Mouse (Mus musculus) cerebellum, adult 11-12 months (tissue): ENCODE measurements around the gene Bsn.

Source experiments
- DNase-seq: peaks from one replicate; pipeline ENCODE4 v3.0.0; 2022

Gene Bsn

DNA sequence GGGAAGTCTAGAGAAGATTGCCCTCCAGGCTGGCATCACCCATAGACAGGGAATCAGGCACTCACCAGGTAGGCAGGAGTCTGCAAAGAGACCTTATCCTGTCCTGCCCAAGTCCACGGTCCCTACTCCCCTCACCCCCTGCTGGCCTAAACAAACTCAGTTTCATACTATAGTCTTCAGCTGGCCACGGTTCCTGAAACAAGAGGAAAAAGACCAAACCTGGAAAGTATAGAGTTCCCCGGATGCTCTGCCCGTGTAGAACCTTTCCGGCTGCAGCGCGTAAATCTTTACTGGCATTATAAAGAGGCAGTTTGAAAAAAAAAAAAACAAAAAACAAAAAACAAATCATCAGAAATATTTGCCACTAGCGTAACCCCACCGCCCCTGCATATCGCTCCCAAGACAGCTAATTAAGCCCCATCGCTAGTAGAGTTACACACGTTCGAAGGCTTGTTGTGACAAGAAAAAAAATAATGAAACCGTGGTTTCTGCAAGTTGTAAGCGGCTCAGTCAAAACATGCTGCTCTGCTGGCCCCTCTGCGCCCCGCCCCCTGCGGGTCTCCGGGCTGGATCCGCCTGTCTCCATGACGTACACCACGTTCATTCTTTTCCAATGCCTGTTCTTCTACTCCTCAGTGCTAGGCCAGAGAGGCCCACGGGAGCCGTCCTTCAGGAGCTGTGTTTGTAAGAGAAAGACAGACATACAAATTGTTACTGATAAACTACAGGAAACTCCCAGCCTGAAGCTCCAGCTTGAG, 6.9 kb upstream of the Bsn start:
- peak; percentile 28 for DNase-seq

DNA sequence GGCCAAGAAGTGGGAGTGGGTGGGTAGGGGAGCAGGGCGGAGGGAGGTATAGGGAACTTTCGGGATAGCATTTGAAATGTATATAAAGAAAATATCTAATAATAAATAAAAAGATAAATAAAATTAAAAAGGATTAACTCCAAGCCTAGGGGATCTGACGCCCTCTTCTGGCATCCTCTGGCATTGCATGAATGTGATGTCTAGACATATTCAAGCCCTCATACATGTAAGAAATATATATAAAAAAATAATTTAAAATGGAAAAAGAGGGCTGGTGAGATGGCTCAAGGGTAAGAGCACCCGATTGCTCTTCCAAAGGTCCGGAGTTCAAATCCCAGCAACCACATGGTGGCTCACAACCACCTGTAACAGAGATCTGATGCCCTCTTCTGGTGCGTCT, 6.0 kb upstream of the Bsn start:
- DNase-seq = peak; percentile 38

DNA sequence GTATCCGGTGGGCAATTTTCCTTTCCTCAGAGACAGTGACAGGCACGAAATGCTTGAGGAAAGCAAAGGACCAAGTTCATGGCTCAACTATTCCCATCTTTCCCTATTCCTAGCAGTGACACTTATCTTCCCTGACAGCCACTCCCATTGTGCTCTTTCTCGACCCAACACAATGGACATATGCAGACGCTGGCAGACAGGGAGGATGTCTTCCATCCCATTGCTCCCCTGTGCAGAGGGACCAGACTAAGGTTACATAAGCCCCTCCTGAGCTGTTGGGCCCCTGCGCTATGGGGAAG, 747 bp downstream of the Bsn start:
- DNase-seq = no peak

DNA sequence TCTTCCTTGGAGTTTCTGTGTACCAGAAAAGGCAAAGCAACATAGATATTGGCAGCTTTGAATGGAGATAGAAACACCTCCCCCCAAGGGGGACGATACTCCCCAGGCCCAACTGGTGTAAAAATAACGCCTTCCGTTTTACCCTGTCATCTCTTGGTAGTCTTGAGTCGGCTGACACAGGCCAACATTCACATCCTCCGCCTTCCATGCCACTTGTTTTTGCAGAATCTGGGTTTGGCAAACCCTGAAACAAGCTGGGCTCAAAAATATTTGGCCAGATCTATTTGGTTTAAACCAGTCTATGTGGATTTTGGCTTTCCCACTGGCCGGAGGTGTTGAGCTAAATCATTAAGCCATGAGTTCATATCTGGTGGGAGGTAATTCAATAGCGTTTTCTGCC, 1.2 kb downstream of the Bsn start:
- no peak for DNase-seq

DNA sequence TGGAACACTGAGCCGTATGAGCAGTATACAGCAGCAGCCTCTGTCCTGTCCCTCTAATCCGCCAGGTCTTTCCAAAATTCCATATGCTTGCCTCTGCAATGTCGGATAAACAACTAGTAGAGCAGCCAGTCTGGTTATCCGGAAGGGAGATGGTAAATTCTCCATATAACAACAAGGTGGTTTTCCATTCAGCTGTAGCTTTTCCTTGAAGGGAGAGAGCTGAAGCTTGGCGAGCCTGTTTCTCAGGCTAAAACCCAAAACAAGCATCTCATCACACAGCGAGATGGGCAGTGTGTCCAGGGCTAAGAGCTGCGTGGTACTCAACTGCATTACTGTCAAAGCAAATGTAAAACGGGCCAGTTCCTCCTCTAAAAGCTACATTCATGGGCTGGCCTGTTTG, 1.7 kb downstream of the Bsn start:
- no peak for DNase-seq

DNA sequence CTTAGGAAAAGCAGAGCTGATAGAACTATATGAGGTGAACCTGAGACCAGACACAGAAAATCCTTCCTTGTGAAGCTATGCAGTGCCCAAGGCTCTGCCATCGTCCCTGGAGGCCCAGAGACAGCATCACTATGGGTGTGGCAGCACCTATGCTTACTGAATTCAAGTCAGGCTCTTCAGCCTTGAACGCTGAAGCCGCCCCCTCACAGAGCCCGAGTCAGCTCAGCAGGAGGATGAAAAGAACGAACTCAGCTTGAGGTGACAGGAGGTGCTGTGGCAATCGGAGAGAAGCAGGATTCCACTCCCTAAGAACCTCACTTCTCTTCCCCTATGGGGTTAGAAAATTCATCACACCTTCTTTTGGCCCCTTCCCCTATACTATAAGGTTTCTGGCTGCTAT, 2.6 kb downstream of the Bsn start:
- no peak for DNase-seq

DNA sequence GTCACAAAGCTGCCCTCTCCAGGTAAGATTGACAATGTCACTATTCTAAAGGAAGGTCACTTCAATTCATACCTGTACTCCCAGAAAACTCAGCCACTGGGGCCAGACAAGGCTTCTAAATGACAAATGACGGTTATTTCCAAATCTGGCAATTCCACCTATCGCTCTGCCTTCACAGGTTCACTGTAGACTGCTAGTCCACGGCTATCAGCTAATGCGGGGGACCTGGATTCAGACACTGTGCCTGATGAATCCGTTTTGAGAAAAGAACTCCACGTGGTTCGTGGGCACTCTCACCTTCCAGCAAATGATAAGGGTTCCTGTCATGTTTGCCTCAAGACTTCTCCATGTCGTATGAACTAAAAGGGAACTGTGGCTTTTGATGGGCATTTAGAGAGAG, 4.4 kb downstream of the Bsn start:
- DNase-seq = no peak

DNA sequence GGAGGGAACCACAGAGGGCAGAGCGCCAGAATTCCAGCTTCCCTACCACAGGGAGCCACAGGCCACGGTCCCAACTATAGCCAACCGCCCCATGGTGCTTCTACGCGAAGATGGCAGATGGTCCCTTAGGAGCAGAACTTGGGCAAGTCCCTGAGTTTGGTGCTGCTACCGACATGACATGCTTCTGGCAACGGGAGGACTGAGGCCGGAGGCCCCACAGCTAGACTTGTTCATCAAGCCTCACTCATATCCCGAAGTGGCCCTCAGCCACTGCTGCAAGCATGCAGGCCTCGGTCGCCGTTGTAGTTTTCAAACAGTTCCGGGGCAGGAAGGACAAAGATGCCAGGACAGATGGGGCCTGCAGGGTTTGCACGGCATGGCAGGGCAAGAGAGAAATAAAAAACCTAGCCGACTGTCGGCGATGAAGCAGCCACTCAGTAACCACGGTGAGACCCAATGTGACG, 6.6 kb downstream of the Bsn start:
- peak; percentile 74 for DNase-seq

DNA sequence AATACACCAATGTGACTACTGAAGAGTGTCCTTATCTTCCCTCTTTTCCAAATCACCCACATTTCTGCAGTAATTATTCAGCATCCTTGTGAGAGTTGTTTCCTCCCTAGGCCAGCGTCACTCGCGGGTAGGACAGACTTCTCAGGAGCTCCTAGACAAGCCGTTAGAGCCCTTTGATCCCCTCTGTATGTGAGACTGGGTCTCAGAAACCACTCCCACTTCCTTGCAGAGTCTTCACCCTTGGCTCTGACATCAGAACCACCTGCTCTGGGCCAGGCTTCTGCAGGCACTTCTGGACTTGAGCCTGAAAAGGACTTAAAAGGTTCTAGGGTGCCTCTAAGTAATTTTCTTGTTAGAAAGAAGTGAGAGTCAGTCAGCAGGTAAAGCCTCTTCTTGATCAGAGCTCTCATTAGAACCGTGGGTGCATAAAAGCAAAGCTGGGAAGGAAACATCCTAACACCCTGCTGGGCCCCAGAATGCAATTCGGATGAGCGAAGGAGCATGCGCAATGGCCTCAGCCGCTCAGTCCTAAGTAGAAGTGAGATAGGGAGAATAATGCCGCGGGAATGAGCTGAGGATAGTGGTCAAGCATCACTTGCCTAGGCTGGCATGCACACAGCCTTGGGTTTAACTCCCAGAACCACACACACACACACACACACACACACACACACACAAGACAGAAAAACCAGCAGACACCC, 7.2 kb downstream of the Bsn start:
- DNase-seq = no peak

DNA sequence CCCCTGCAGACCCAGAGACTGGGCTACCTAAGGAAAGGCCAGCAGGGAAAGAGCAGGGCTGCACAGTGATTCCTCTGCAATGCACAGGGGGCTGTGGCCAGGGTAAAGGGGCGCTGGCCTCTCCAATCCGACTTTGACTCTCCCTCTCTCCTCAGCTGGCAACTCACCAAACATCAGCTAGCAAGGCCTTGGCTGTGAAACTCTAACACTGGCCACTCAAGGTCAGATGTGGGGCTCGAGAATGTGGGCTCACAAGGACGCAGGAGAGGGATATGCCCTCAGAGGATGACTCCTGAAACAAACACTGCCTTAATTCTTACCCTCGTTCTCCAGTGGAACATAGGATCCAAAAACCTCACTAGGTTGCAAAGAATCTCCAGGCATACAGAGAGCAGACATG, 11.8 kb downstream of the Bsn start:
- DNase-seq = no peak

DNA sequence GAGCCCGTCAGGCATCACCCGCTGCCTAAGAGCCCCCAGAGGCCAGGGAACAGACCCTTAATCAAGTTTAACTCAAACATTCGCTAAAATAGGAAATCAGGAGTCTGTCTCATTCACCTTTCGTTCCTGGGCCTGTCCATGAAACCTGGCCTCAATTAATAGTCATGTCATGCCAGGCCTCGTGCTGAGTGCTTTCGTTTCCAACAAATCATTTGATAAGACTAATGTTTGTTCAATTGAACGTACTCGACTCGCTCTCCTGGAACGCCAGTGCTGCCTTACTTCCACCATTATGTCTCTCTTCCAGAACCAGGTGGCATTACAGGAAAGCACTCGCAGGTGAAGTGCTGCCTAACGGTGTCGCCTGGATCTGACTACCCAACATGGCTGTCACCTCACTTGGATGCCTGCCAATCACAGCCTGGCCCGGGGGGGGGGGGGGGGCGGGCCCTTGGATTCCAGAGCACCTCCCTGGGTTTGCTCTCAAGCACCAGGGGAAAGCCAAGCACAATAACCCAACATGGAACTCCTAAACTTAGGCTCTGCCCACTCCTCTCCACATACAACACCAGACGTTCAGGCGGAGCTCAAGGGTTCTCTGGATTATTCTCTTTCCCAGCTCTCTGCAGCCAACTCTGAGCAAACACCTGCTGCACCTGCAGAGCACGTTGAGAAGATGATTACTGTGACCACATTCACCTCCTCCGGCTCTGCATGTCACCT, 14.9 kb downstream of the Bsn start:
- DNase-seq = no peak

DNA sequence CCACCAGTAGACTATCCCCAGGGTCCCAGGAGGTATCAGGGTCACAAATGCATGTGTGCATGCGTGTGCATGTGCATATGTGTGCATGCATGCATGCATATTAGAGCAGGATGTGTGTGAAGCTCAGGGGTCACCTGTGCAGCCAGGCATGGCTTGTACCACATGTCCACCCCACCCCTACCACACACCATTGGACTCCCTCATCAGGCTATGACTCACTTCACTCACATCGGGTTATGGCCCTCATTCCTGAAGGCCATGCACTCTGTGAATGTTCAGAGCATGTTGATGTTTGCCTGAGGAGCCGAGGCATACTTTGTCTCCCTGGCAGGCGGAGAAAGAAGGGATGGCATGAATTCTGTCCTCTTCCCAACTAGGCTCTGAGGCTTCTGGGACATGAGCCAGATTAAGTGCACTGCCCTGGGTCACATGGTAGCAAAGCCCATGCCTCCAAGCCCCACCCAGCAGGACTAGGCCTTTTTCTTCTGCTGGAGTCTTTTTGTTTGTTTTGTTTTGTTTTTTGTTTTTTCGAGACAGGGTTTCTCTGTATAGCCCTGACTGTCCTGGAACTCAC, 17.3 kb downstream of the Bsn start:
- DNase-seq = no peak

DNA sequence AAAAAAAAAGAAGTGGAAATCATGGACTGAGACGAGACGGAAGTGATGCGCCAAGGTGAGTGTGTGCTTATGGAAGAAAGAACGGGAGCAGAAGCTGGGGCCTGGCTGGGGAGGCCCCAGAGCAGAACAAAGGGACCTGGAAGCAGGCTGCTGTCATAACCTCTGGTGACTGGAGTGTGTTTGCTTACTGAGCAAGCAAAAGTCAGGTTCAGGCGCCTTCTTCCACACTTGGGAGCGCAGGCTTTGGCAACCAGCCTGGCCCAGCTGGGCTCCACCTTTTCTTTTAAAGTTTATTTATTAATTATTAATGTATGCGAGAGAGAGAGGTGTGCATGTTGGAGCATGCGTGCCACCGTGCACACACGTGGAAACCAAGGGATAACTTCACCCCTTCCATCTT, 20.4 kb downstream of the Bsn start:
- no peak for DNase-seq

DNA sequence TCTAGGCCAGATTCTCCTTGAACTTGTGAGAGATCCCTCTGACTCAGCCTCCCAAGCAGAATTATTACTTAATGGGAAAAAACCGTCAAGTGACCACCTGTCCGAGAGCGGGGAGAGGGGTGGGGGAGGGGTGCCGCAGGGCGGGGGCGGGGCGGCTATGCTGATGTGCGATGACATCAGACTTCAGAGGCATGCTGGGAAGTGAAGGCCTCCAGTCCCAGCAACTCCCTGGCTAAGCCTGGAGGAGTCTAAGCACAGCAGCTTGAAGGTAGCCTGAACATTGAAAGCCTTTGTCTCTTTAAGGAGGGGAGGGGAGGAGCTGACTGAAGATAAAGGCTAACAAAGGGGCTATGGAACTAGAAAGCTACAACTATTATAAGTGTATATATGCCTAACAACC, 25.0 kb downstream of the Bsn start:
- no peak for DNase-seq

DNA sequence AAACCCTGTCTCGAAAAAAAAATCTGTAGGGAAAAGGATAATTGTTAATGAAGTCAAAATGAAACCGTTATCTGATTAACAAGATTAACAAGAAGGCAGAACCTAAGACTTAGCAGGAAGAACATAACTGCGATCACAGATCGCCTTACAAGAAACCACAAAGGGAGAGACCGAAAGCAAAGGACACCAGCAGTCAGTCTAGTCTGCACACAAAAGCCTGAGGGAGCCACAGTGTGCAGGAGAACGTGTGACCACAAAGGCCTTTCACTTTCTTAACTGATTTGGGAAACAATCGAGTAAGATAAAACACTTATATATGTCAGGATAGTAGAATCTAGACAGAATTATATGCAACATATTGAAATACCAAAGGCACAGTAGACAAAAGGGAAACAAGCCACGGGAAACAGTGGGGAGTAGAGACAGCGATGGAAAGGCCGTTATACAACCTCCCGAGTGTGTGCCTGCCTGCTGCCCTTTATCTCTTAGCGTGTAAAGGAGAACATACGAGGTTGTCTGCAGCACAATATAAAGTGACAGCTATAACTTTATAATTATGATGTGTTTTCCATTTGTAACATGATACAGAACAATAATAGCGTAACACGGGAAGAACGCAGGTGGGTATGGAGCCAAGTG, 26.4 kb downstream of the Bsn start:
- DNase-seq = no peak

DNA sequence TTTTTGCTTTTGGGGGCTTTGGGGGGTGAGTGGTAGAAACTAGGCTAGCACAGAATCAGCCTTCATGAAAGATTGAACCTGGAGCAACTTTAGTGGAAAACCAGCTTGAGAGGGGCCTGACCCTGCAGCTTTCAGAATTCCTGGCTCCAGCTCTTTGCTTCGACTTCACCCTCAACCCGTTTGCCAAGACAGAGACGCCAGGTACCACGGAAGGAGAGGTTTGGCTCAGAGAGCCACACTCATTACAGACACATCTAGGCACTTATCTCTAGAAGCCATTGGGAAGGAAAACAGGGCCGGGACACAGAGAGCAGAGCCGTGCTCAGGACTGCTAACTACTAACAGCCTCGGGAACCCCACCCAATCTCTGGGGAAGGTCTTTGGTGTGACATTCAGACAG, 32.3 kb downstream of the Bsn start:
- DNase-seq = no peak

DNA sequence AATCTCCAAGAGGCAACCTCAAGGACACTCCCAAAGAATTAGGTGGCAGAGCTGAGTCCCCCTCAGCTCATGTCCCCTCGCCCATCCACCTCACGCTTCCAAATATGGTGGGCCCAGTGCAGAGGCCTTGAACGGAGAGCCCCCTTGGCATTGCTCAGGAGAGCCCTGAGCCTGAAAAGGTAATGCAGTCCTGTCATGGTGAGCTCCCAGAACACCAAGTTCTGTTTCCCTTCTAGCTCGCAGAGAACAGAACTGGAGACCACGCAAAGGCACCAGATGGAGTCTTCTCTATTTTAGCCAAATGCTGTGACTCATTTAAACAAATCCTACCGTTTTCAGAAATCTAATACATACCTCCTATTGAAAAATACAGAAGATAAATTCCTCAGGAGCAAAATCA, 32.7 kb downstream of the Bsn start:
- DNase-seq = peak; percentile 76

DNA sequence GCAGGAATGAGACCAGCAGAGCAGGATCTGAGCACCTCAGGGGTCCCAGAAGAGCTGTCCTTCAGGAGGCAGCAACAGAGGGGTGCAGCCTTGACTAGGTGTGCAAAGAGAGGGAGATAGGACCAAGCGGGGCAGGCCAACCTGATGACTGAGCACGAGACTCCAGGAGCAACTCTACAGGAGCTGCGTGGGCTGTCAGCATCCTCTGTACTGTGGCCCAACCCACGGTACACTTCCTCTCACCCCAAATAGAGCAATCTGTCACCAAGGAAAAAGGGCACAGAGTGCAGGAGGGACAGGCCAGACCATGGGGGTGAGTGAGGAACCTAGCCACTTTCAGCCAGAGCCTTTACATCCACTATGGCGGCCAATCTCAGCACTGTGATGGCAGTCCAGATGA, 33.4 kb downstream of the Bsn start:
- peak; percentile 83 for DNase-seq

DNA sequence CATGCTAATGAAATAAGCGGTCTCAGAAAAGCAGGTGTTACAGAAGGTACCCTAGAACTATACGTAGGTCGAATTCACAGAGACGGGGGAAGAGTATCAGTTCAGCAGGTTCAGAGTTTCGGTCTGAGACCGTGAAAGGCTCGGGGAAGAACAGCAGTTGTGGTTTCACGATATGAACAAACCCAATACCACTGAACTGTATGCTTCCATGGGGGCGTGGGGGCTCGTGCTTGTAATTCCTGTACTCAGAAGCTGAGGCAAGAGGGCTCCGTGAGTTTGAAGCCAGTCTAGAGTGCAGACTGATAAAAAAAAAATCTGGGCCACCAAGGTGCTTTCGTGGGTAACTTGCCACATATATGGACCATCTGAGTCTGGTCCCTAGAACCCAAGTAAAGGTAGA, 35.4 kb downstream of the Bsn start:
- no peak for DNase-seq

DNA sequence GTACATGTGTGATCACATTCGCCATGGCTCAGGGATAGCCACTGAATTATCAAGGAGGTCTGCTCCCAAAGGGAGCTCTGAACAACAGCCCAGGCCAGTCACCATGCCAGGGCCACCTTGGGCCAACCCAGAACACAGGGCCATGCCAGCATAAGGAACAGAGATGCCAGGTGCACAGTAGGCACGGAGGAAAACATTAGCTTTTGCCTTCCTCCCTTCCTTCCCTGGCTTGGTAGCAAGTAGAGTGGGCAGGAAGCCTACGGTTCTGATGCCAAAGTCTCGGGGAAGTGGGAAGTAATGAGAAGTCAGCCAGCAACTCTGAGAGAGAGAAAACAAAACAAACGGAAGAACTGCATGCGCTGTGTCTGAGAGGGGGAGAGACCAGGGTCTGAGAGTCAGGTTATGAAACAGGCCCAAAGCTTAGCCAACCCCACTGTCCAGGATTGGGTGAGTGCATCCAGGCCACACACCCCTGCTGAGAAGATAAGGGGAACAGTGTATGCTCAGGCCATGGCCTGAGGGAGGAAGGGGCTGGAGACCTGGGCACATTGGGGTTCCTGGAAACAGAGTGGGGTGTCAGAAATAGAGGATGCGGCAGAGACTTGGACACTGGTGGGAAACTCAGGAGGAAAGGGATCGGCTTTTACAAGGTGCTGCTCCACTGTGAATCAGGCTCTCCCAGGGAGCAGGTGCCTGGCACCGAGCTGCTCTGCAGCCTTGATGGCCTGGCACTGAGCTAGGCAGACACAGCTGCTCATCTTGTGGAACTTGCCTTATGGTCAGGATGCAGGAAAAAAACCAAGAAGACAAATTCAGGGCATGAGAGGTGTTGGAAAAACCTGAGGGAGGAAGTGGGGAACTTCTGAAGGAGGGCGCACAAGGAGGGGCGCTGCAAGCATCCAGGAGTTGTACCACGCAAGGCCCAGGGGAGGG, 36.4 kb downstream of the Bsn start:
- peak; percentile 98 for DNase-seq

DNA sequence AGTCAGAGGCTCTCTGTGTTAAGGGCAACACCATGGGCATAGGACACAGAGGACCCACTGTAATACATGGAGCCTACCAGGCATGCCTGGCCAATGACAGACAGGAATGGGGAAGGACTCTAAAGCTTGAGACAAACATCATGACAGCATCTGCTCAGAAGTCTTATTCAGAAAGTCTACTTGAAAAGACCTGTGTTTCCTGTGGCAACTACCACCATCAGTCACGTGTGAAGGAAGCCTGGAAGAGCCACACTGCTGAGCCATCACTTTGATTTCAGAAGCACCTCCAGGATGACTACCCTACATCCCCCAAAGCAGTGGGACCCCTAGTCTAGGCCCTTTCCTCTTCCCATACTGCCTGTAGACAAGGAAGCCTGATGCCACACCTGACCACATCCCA, 39.7 kb downstream of the Bsn start:
- no peak for DNase-seq

DNA sequence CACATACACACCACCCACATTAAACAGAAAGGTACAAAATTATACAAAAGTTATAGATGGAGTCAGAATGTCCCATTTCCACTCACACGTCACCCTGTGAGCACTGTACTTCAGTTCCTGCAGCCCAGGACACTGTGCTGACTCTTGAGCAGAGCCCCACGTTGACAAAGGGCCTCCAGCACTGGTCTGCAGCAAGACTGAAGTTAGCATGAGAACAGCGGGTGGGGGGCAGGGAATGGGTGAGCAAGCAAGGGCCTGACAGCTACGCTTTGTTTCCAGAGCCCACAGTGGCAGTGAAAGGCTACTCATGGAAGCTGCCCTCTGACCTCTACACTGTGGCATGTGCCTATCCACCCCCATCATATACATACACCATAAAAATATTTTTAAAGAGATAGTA, 40.4 kb downstream of the Bsn start:
- no peak for DNase-seq
